ENCODE assay signal across 10 mouse cellular contexts in the genomic region with DNA sequence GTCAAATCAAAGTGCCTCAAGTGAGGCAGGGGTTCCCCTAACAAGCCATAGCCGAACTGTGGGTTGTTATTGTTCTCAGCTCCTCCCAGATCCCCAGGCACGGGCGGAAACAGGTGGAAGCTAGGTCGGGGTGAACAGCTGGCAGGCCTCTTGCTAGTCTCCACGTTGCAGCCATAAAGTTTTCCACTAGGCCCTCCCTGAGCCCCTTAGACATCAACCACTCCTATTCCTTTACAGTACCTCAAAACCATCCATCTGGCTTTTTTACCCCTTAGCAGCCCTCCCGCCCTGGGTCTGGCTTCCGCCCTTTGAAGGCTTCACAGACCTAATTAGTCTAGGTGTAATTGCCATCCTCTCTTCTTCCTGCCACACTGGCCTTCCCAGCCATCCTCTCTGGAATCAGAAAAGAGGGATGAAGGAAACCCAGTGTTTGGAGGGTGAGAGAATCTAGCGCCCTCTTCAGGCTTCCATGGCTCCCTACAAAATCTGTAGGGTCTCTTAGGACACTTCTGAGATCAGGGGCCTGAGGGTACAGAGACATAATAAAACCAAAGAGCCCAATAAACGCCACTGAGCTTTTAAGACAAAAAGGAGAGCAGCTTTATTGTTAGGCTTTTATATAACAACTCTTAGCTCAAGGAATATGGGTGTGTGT. TPM values are rescaled to one million over a fixed set of nuclear protein-coding genes. Genes with fewer than 3 reads are reported as not detected.
DNase-seq lines count a peak whose midpoint lies in the region; ATAC-seq and TF ChIP-seq lines count a peak whose summit lies in the region.
"Had no signal": no experiment of that assay in that cellular context is flagged by ENCODE, and none has a peak within 500 bp of the region (broad histone marks: within the 10 kb centered on the region; RNA-seq: fewer than 3 reads in every experiment).

No protein-coding gene starts in this region.

- H3K27me3 ChIP-seq in cerebellum, adult 2 months (ENCODE audit: control insufficient read depth, insufficient read depth, low read length), result no peaks in the 10 kb centered on the region
- H3K27me3 ChIP-seq in midbrain, embryonic 11.5 days (ENCODE audit: control insufficient read depth, insufficient read depth, low read length), result peaks cover 44% of the 10 kb centered on the region
- H3K27me3 ChIP-seq in midbrain, embryonic 16.5 days (ENCODE audit: control insufficient read depth, insufficient read depth, low read depth, low read length), result peaks cover 23% of the 10 kb centered on the region
- H3K27me3 ChIP-seq in limb, embryonic 12.5 days, result peaks cover 77% of the 10 kb centered on the region

- no peak overlapping the region for H3K4me2 ChIP-seq in midbrain, embryonic 11.5 days
- no peak overlapping the region for H3K4me2 ChIP-seq in midbrain, embryonic 16.5 days (ENCODE audit: low read length)
- peak overlapping the region; percentile 86; the same call in 1 of the 2 replicates for H3K4me2 ChIP-seq in limb, embryonic 12.5 days

- TF ChIP-seq CTCF in cerebellum, adult 2 months (IDR thresholded peaks at IDR 0.05; ENCODE audit: borderline replicate concordance, insufficient read depth, low read depth, low read length), result peak; percentile 15; the same call in 1 of the 2 replicates

- H3K4me3 ChIP-seq in cerebellum, adult 2 months (replicated peaks; ENCODE audit: insufficient read depth, low read depth, low read length), result peak overlapping the region; percentile 10
- H3K4me3 ChIP-seq in midbrain, embryonic 11.5 days (ENCODE audit: low read depth, low read length), result no peak overlapping the region
- H3K4me3 ChIP-seq in midbrain, embryonic 16.5 days (ENCODE audit: low read depth, low read length), result no peak overlapping the region
- H3K4me3 ChIP-seq in limb, embryonic 12.5 days (replicated peaks), result no peak overlapping the region

- peaks cover 5% of the 10 kb centered on the region; the same call in 1 of the 2 replicates for H3K36me3 ChIP-seq in midbrain, embryonic 11.5 days (ENCODE audit: control insufficient read depth, insufficient read depth, low read length)
- peaks cover 4% of the 10 kb centered on the region; the same call in 1 of the 2 replicates for H3K36me3 ChIP-seq in midbrain, embryonic 16.5 days (ENCODE audit: control insufficient read depth, insufficient read depth, low read length)
- H3K36me3 ChIP-seq in limb, embryonic 12.5 days, result peaks cover 10% of the 10 kb centered on the region

- DNase-seq in cerebellum, adult 2 months, result peak; percentile 22 to 38
- no peak for DNase-seq in cerebellum, postnatal 36 days
- no peak for DNase-seq in midbrain, embryonic 11.5 days (ENCODE audit: low spot score, missing footprints)
- DNase-seq in thymus, postnatal 4 days, result peak; percentile 70
- no peak for DNase-seq in layer of hippocampus, adult 9-11 months
- no peak for DNase-seq in kidney, adult 8-10 months

- WGBS in cerebellum, adult 2 months, result 52% methylated on average over 9 of the region's 9 CpGs
- WGBS in midbrain, embryonic 11.5 days, result 31% methylated on average over 9 of the region's 9 CpGs
- 23% methylated on average over 9 of the region's 9 CpGs for WGBS in midbrain, embryonic 16.5 days
- 4% methylated on average over 9 of the region's 9 CpGs for WGBS in limb, embryonic 12.5 days

- H3K27ac ChIP-seq in cerebellum, adult 2 months (ENCODE audit: insufficient read depth, low read length), result no peak overlapping the region
- H3K27ac ChIP-seq in midbrain, embryonic 11.5 days (ENCODE audit: low read depth, low read length), result no peak overlapping the region
- H3K27ac ChIP-seq in midbrain, embryonic 16.5 days (ENCODE audit: low read length), result no peak overlapping the region
- H3K27ac ChIP-seq in limb, embryonic 12.5 days, result no peak overlapping the region

- H3K9ac ChIP-seq in midbrain, embryonic 11.5 days (ENCODE audit: low read length), result 0 out of 2 replicates have a peak overlapping the region, but pooled peaks have one; percentile 2
- no peak overlapping the region for H3K9ac ChIP-seq in midbrain, embryonic 16.5 days (ENCODE audit: low read depth, low read length)
- H3K9ac ChIP-seq in limb, embryonic 12.5 days (replicated peaks), result no peak overlapping the region

- peaks cover 8% of the 10 kb centered on the region; the same call in 1 of the 2 replicates for H3K4me1 ChIP-seq in cerebellum, adult 2 months (ENCODE audit: control insufficient read depth, insufficient read depth, low read length)
- H3K4me1 ChIP-seq in midbrain, embryonic 11.5 days (ENCODE audit: control insufficient read depth, insufficient read depth, low read length), result peaks cover 15% of the 10 kb centered on the region
- peaks cover 17% of the 10 kb centered on the region for H3K4me1 ChIP-seq in midbrain, embryonic 16.5 days (ENCODE audit: control insufficient read depth, insufficient read depth, low read length)
- H3K4me1 ChIP-seq in limb, embryonic 12.5 days (replicated peaks), result peaks cover 19% of the 10 kb centered on the region

- TF ChIP-seq POLR2A in cerebellum, adult 2 months (IDR thresholded peaks at IDR 0.05; ENCODE audit: borderline replicate concordance, insufficient read depth, low read length), result no peak

- no peaks in the 10 kb centered on the region for H3K9me3 ChIP-seq in midbrain, embryonic 11.5 days (ENCODE audit: control insufficient read depth, low read length)
- no peaks in the 10 kb centered on the region for H3K9me3 ChIP-seq in midbrain, embryonic 16.5 days (replicated peaks; ENCODE audit: control insufficient read depth, low read length, poor library complexity, severe bottlenecking)
- no peaks in the 10 kb centered on the region for H3K9me3 ChIP-seq in limb, embryonic 12.5 days

- ATAC-seq in midbrain, embryonic 11.5 days (ENCODE audit: low FRiP score), result no peak
- no peak for ATAC-seq in midbrain, embryonic 16.5 days
- ATAC-seq in limb, embryonic 12.5 days (ENCODE audit: insufficient number of reproducible peaks, insufficient read depth, low FRiP score, low TSS enrichment, low read depth), result no peak

RNA-seq across cellular contexts. Expression of a gene that starts 1.5 kb away (rescaled TPM):
- 5.6 and 6.5 TPM in 2 replicates for polyA plus RNA-seq in cerebellum, adult 2 months (2012; rRNA removed)
- polyA plus RNA-seq in midbrain, embryonic 11.5 days (2014; fragmentation: Nextera tagmentation; extraction: Ambion mirVana), result 0.46 TPM in 2 replicates
- 1.7 and 2.0 TPM in 2 replicates for polyA plus RNA-seq in midbrain, embryonic 16.5 days (2015; fragmentation: Nextera tagmentation; extraction: Ambion mirVana)
- 0.73 and 1.3 TPM in 2 replicates for polyA plus RNA-seq in limb, embryonic 12.5 days (2016; fragmentation: Nextera tagmentation; extraction: Ambion mirVana)

RNA-seq across cellular contexts. Expression of a gene that starts 7.3 kb away (rescaled TPM):
- polyA plus RNA-seq in cerebellum, adult 2 months (2012; rRNA removed), result 196 and 206 TPM in 2 replicates
- polyA plus RNA-seq in midbrain, embryonic 11.5 days (2014; fragmentation: Nextera tagmentation; extraction: Ambion mirVana), result 152 and 157 TPM in 2 replicates
- polyA plus RNA-seq in midbrain, embryonic 16.5 days (2015; fragmentation: Nextera tagmentation; extraction: Ambion mirVana), result 158 and 166 TPM in 2 replicates
- polyA plus RNA-seq in limb, embryonic 12.5 days (2016; fragmentation: Nextera tagmentation; extraction: Ambion mirVana), result 109 and 116 TPM in 2 replicates

RNA-seq across cellular contexts. Expression of a gene that starts 14.1 kb away (rescaled TPM):
- 37.5 and 40.6 TPM in 2 replicates for polyA plus RNA-seq in cerebellum, adult 2 months (2012; rRNA removed)
- 83.5 and 86.7 TPM in 2 replicates for polyA plus RNA-seq in midbrain, embryonic 11.5 days (2014; fragmentation: Nextera tagmentation; extraction: Ambion mirVana)
- polyA plus RNA-seq in midbrain, embryonic 16.5 days (2015; fragmentation: Nextera tagmentation; extraction: Ambion mirVana), result 47.3 and 52.3 TPM in 2 replicates
- 114 and 115 TPM in 2 replicates for polyA plus RNA-seq in limb, embryonic 12.5 days (2016; fragmentation: Nextera tagmentation; extraction: Ambion mirVana)

RNA-seq across cellular contexts. Expression of a gene that starts 14.1 kb away (rescaled TPM):
- 6.7 and 7.8 TPM in 2 replicates for polyA plus RNA-seq in cerebellum, adult 2 months (2012; rRNA removed)
- polyA plus RNA-seq in midbrain, embryonic 11.5 days (2014; fragmentation: Nextera tagmentation; extraction: Ambion mirVana), result 8.5 and 9.4 TPM in 2 replicates
- polyA plus RNA-seq in midbrain, embryonic 16.5 days (2015; fragmentation: Nextera tagmentation; extraction: Ambion mirVana), result 4.7 and 6.5 TPM in 2 replicates
- 7.0 and 7.4 TPM in 2 replicates for polyA plus RNA-seq in limb, embryonic 12.5 days (2016; fragmentation: Nextera tagmentation; extraction: Ambion mirVana)

RNA-seq across cellular contexts. Expression of a gene that starts 36.8 kb away (rescaled TPM):
- polyA plus RNA-seq in cerebellum, adult 2 months (2012; rRNA removed), result 0.29 TPM in 1 of 2 replicates, not detected in the other
- 0.39 TPM in 1 of 2 replicates, not detected in the other for polyA plus RNA-seq in midbrain, embryonic 11.5 days (2014; fragmentation: Nextera tagmentation; extraction: Ambion mirVana)
- 0.42 and 0.44 TPM in 2 replicates for polyA plus RNA-seq in midbrain, embryonic 16.5 days (2015; fragmentation: Nextera tagmentation; extraction: Ambion mirVana)
- not detected in 2 replicates for polyA plus RNA-seq in limb, embryonic 12.5 days (2016; fragmentation: Nextera tagmentation; extraction: Ambion mirVana)
- polyA plus RNA-seq: kidney, embryonic 16.5 days; spleen, adult 2 months had no signal

Comparison
In these comparisons a context has a peak if more than half of its experiments do, and no peak if none do; other contexts are left out.
1. DNase-seq: peak in cerebellum, adult 2 months (2 of 2) and thymus, postnatal 4 days (single experiment); none in cerebellum, postnatal 36 days (0 of 2), midbrain, embryonic 11.5 days (single experiment), layer of hippocampus, adult 9-11 months (single experiment) and kidney, adult 8-10 months (0 of 2).